22 mouse cellular contexts compared by ENCODE assay signal in genomic region chr5:132008703-132009222, GRCm38 (mm10).
DNase-seq lines count a peak whose midpoint lies in the region; ATAC-seq and TF ChIP-seq lines count a peak whose summit lies in the region.
"Had no signal": no experiment of that assay in that cellular context is flagged by ENCODE, and none has a peak within 500 bp of the region (broad histone marks: within the 10 kb centered on the region; RNA-seq: fewer than 3 reads in every experiment).

No protein-coding gene starts in this region.

- no peak for TF ChIP-seq POLR2A in myocyte (IDR thresholded peaks at IDR 0.05; ENCODE audit: insufficient read length, low read depth)

- ATAC-seq in embryonic facial prominence, embryonic 14.5 days (ENCODE audit: low read depth), result no peak
- ATAC-seq in hindbrain, embryonic 12.5 days (ENCODE audit: low FRiP score), result no peak
- no peak for ATAC-seq in hindbrain, embryonic 16.5 days
- ATAC-seq in limb, embryonic 12.5 days (ENCODE audit: insufficient number of reproducible peaks, insufficient read depth, low FRiP score, low TSS enrichment, low read depth), result no peak
- no peak for ATAC-seq in liver, embryonic 11.5 days (replicated peaks; ENCODE audit: low FRiP score)
- ATAC-seq: hindbrain, postnatal 0 days; intestine, embryonic 16.5 days had no signal

- H3ac ChIP-seq in myocyte (ENCODE audit: control insufficient read depth, insufficient read length), result no peak overlapping the region

- H3K36me3 ChIP-seq in embryonic facial prominence, embryonic 14.5 days (ENCODE audit: control insufficient read depth, insufficient read depth, low read length), result no peaks in the 10 kb centered on the region
- H3K36me3 ChIP-seq in embryonic facial prominence, embryonic 10.5 days (replicated peaks), result no peaks in the 10 kb centered on the region
- H3K36me3 ChIP-seq in hindbrain, embryonic 12.5 days, result no peaks in the 10 kb centered on the region
- H3K36me3 ChIP-seq in hindbrain, embryonic 16.5 days (ENCODE audit: control insufficient read depth, insufficient read depth, low read length), result no peaks in the 10 kb centered on the region
- no peaks in the 10 kb centered on the region for H3K36me3 ChIP-seq in limb, embryonic 12.5 days
- H3K36me3 ChIP-seq in limb, embryonic 10.5 days, result no peaks in the 10 kb centered on the region
- H3K36me3 ChIP-seq in myocyte (ENCODE audit: control insufficient read depth, insufficient read depth), result no peaks in the 10 kb centered on the region
- H3K36me3 ChIP-seq in liver, embryonic 11.5 days (ENCODE audit: control insufficient read depth, insufficient read depth, low read length), result no peaks in the 10 kb centered on the region
- H3K36me3 ChIP-seq: heart, embryonic 15.5 days; limb, embryonic 15.5 days; liver, embryonic 15.5 days; neural tube, embryonic 15.5 days had no signal

- H3K9ac ChIP-seq in embryonic facial prominence, embryonic 14.5 days (ENCODE audit: low read depth, low read length), result no peak overlapping the region
- no peak overlapping the region for H3K9ac ChIP-seq in hindbrain, embryonic 12.5 days
- H3K9ac ChIP-seq in hindbrain, embryonic 16.5 days (ENCODE audit: low read depth, low read length), result no peak overlapping the region
- no peak overlapping the region for H3K9ac ChIP-seq in limb, embryonic 12.5 days (replicated peaks)
- no peak overlapping the region for H3K9ac ChIP-seq in liver, embryonic 11.5 days (ENCODE audit: low read depth, low read length)
- H3K9ac ChIP-seq: heart, embryonic 15.5 days; limb, embryonic 15.5 days; liver, embryonic 15.5 days; neural tube, embryonic 15.5 days had no signal

- 47% methylated on average over 7 of the region's 7 CpGs for WGBS in embryonic facial prominence, embryonic 14.5 days
- 84% methylated on average over 7 of the region's 7 CpGs for WGBS in embryonic facial prominence, embryonic 10.5 days
- 72% methylated on average over 7 of the region's 7 CpGs for WGBS in hindbrain, embryonic 12.5 days
- 61% methylated on average over 7 of the region's 7 CpGs for WGBS in hindbrain, embryonic 16.5 days
- WGBS in limb, embryonic 12.5 days, result 37% methylated on average over 7 of the region's 7 CpGs
- WGBS in limb, embryonic 10.5 days, result 58% methylated on average over 7 of the region's 7 CpGs
- WGBS in liver, embryonic 11.5 days, result 85% methylated on average over 7 of the region's 7 CpGs

- no peaks in the 10 kb centered on the region for H3K4me1 ChIP-seq in embryonic facial prominence, embryonic 14.5 days (ENCODE audit: control insufficient read depth, insufficient read depth, low read length)
- H3K4me1 ChIP-seq in embryonic facial prominence, embryonic 10.5 days, result peaks cover 6% of the 10 kb centered on the region; the same call in 1 of the 2 replicates
- H3K4me1 ChIP-seq in hindbrain, embryonic 12.5 days, result peaks cover 10% of the 10 kb centered on the region
- no peaks in the 10 kb centered on the region for H3K4me1 ChIP-seq in hindbrain, embryonic 16.5 days (ENCODE audit: control insufficient read depth, insufficient read depth, low read depth, low read length)
- peaks cover 19% of the 10 kb centered on the region for H3K4me1 ChIP-seq in limb, embryonic 12.5 days (replicated peaks)
- H3K4me1 ChIP-seq in limb, embryonic 10.5 days, result peaks cover 22% of the 10 kb centered on the region
- no peaks in the 10 kb centered on the region for H3K4me1 ChIP-seq in liver, embryonic 11.5 days (replicated peaks; ENCODE audit: control insufficient read depth, insufficient read depth, low read length)
- H3K4me1 ChIP-seq: liver, embryonic 15.5 days had no signal

- H3K79me2 ChIP-seq in myocyte (ENCODE audit: control insufficient read depth, insufficient read depth), result no peaks in the 10 kb centered on the region

- no peaks in the 10 kb centered on the region for H3K27me3 ChIP-seq in embryonic facial prominence, embryonic 14.5 days (replicated peaks; ENCODE audit: control insufficient read depth, insufficient read depth, low read length)
- H3K27me3 ChIP-seq in embryonic facial prominence, embryonic 10.5 days (replicated peaks; ENCODE audit: low read depth, poor library complexity, severe bottlenecking), result no peaks in the 10 kb centered on the region
- no peaks in the 10 kb centered on the region for H3K27me3 ChIP-seq in hindbrain, embryonic 12.5 days
- H3K27me3 ChIP-seq in hindbrain, embryonic 16.5 days (replicated peaks; ENCODE audit: control insufficient read depth, insufficient read depth, low read length), result no peaks in the 10 kb centered on the region
- H3K27me3 ChIP-seq in limb, embryonic 12.5 days, result no peaks in the 10 kb centered on the region
- no peaks in the 10 kb centered on the region for H3K27me3 ChIP-seq in limb, embryonic 10.5 days (ENCODE audit: low read depth, poor library complexity, severe bottlenecking)
- H3K27me3 ChIP-seq in myocyte (ENCODE audit: control insufficient read depth, insufficient read depth, insufficient read length), result no peaks in the 10 kb centered on the region
- no peaks in the 10 kb centered on the region for H3K27me3 ChIP-seq in liver, embryonic 11.5 days (replicated peaks; ENCODE audit: control insufficient read depth, insufficient read depth, low read length)
- H3K27me3 ChIP-seq: heart, embryonic 15.5 days; limb, embryonic 15.5 days; liver, embryonic 15.5 days; neural tube, embryonic 15.5 days had no signal

- H3K4me2 ChIP-seq in embryonic facial prominence, embryonic 14.5 days (ENCODE audit: low read depth, low read length), result no peak overlapping the region
- no peak overlapping the region for H3K4me2 ChIP-seq in hindbrain, embryonic 12.5 days (replicated peaks)
- no peak overlapping the region for H3K4me2 ChIP-seq in hindbrain, embryonic 16.5 days (ENCODE audit: low read length)
- no peak overlapping the region for H3K4me2 ChIP-seq in limb, embryonic 12.5 days
- H3K4me2 ChIP-seq in myocyte (ENCODE audit: low read depth), result no peak overlapping the region
- H3K4me2 ChIP-seq in liver, embryonic 11.5 days, result no peak overlapping the region
- H3K4me2 ChIP-seq: heart, embryonic 15.5 days; limb, embryonic 15.5 days; liver, embryonic 15.5 days; midbrain, embryonic 11.5 days; neural tube, embryonic 15.5 days had no signal

- peak; percentile 55 for DNase-seq in embryonic facial prominence, embryonic 14.5 days (ENCODE audit: low spot score)
- DNase-seq in embryonic facial prominence, embryonic 10.5 days (ENCODE audit: low spot score), result no peak
- DNase-seq in limb, embryonic 10.5 days (ENCODE audit: low spot score), result no peak
- DNase-seq in liver, embryonic 11.5 days (ENCODE audit: low spot score), result no peak
- DNase-seq: adrenal gland, postnatal 14 days; cerebellum, adult 9-10 months; gastrocnemius, postnatal 25 days; heart, postnatal 36 days; layer of hippocampus, postnatal 36 days; thymus, adult 18-20 months; thymus, postnatal 36 days had no signal

- no peak overlapping the region for H3K27ac ChIP-seq in embryonic facial prominence, embryonic 14.5 days (replicated peaks; ENCODE audit: low read depth, low read length)
- no peak overlapping the region for H3K27ac ChIP-seq in embryonic facial prominence, embryonic 10.5 days (replicated peaks)
- H3K27ac ChIP-seq in hindbrain, embryonic 12.5 days, result 0 out of 2 replicates have a peak overlapping the region, but pooled peaks have one; percentile 5
- no peak overlapping the region for H3K27ac ChIP-seq in hindbrain, embryonic 16.5 days (ENCODE audit: low read depth, low read length)
- H3K27ac ChIP-seq in limb, embryonic 12.5 days, result 0 out of 2 replicates have a peak overlapping the region, but pooled peaks have one; percentile 2
- H3K27ac ChIP-seq in limb, embryonic 10.5 days, result no peak overlapping the region
- no peak overlapping the region for H3K27ac ChIP-seq in liver, embryonic 11.5 days (ENCODE audit: low read depth, low read length)
- H3K27ac ChIP-seq: heart, embryonic 15.5 days; hindbrain, postnatal 0 days; limb, embryonic 15.5 days; liver, embryonic 15.5 days; neural tube, embryonic 15.5 days had no signal

- no peak overlapping the region for H3K4me3 ChIP-seq in embryonic facial prominence, embryonic 14.5 days (ENCODE audit: low read depth, low read length)
- no peak overlapping the region for H3K4me3 ChIP-seq in embryonic facial prominence, embryonic 10.5 days
- no peak overlapping the region for H3K4me3 ChIP-seq in hindbrain, embryonic 12.5 days
- H3K4me3 ChIP-seq in hindbrain, embryonic 16.5 days (ENCODE audit: low read length), result no peak overlapping the region
- H3K4me3 ChIP-seq in limb, embryonic 12.5 days (replicated peaks), result no peak overlapping the region
- H3K4me3 ChIP-seq in limb, embryonic 10.5 days, result no peak overlapping the region
- no peak overlapping the region for H3K4me3 ChIP-seq in myocyte
- no peak overlapping the region for H3K4me3 ChIP-seq in liver, embryonic 11.5 days (ENCODE audit: low read depth, low read length)
- H3K4me3 ChIP-seq: heart, embryonic 15.5 days; limb, embryonic 15.5 days; liver, embryonic 15.5 days; neural tube, embryonic 15.5 days had no signal

- H3K9me3 ChIP-seq in embryonic facial prominence, embryonic 14.5 days (ENCODE audit: control insufficient read depth, low read length), result no peaks in the 10 kb centered on the region
- H3K9me3 ChIP-seq in embryonic facial prominence, embryonic 10.5 days, result no peaks in the 10 kb centered on the region
- no peaks in the 10 kb centered on the region for H3K9me3 ChIP-seq in hindbrain, embryonic 12.5 days (replicated peaks)
- H3K9me3 ChIP-seq in hindbrain, embryonic 16.5 days (ENCODE audit: control insufficient read depth, low read length), result no peaks in the 10 kb centered on the region
- H3K9me3 ChIP-seq in limb, embryonic 12.5 days, result no peaks in the 10 kb centered on the region
- no peaks in the 10 kb centered on the region for H3K9me3 ChIP-seq in limb, embryonic 10.5 days (replicated peaks)
- H3K9me3 ChIP-seq in liver, embryonic 11.5 days (ENCODE audit: control insufficient read depth, low read length), result no peaks in the 10 kb centered on the region
- H3K9me3 ChIP-seq: heart, embryonic 15.5 days; limb, embryonic 15.5 days; liver, embryonic 15.5 days; neural tube, embryonic 15.5 days had no signal

TF ChIP-seq in myocyte, 11 proteins besides CTCF, POLR2A, EP300 and RAD21:
- TF ChIP-seq MAX (IDR thresholded peaks at IDR 0.05; ENCODE audit: low read depth) (no peak), USF1 (IDR thresholded peaks at IDR 0.05; ENCODE audit: low read depth) (no peak), TCF3 (IDR thresholded peaks at IDR 0.05; ENCODE audit: insufficient read length, low read depth) (no peak), REST (IDR thresholded peaks at IDR 0.05; ENCODE audit: insufficient read depth, insufficient read length) (no peak), CEBPB (IDR thresholded peaks at IDR 0.05; ENCODE audit: insufficient read depth, poor library complexity, severe bottlenecking) (peak; percentile 31; the same call in 1 of the 2 replicates), E2F4 (IDR thresholded peaks at IDR 0.05; ENCODE audit: insufficient read depth) (no peak), MYOD1 (IDR thresholded peaks at IDR 0.05; ENCODE audit: control insufficient read depth in 1 of 3, insufficient read length in 2 of 3, low read depth in 2 of 3) (no peak), MYOG (IDR thresholded peaks at IDR 0.05; ENCODE audit: control insufficient read depth in 1 of 3, insufficient read depth in 1 of 3, insufficient read length in 2 of 3, low read depth in 2 of 3) (no peak)

Comparison
In these comparisons a context has a peak if more than half of its experiments do, and no peak if none do; other contexts are left out.
1. H3K27ac ChIP-seq: peak in hindbrain, embryonic 12.5 days (single experiment) and limb, embryonic 12.5 days (single experiment); none in embryonic facial prominence, embryonic 14.5 days (single experiment), embryonic facial prominence, embryonic 10.5 days (single experiment), hindbrain, embryonic 16.5 days (single experiment), limb, embryonic 10.5 days (single experiment) and liver, embryonic 11.5 days (single experiment).